Mouse (Mus musculus): ENCODE measurements around the gene Psph. TPM values are rescaled to one million over a fixed set of nuclear protein-coding genes. Genes with fewer than 3 reads are reported as not detected.
"Not testable (repeated sequence)": the region's sequence is repeated elsewhere in the genome, so short reads cannot be mapped to it uniquely, and the experiment has no call there.

Psph gene
- 7.5 and 7.9 TPM in 2 replicates for polyA plus RNA-seq (2012; ENCODE audit: insufficient read depth, insufficient read length, missing spikeins)

- peaks cover 9% of the 10 kb centered on the region for H3K4me1 ChIP-seq (ENCODE audit: control insufficient read depth, insufficient read depth, low read length)
- H3K27ac ChIP-seq (ENCODE audit: insufficient read depth, low read depth, low read length) = peak within 1 kb of the TSS; percentile 87
- H3K4me3 ChIP-seq (ENCODE audit: insufficient read depth, low read length) = peak within 1 kb of the TSS; percentile 88
- 0 out of 2 replicates have a peak, but pooled peaks have one; percentile 32 for TF ChIP-seq POLR2A (IDR thresholded peaks at IDR 0.05; ENCODE audit: borderline replicate concordance, low read depth, low read length)
- no peak for TF ChIP-seq CTCF (IDR thresholded peaks at IDR 0.05; ENCODE audit: low read depth, low read length)
These were observed at the start of gene Psph for GRCm38 (mm10) chr5:129786818-129787790. Gene Psph, minus strand, starts transcription at chr5:129787449.

DNA sequence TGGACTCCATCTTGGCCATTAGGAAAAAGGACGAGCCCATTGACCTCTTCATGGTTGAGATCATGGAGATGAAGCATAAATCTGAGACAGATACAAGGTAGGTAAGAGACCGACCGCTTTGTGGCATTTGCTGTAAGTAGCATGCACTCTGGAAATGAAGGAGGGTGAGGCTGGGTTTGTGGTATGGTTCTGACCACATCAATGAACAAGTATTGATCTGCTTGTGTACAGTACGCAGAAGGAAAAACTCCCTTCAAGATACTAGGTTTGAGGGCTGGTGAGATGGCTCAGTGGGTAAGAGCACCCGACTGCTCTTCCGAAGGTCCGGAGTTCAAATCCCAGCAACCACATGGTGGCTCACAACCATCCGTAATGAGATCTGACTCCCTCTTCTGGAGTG is 3.3 kb upstream of the Psph start:
- H3K4me3 ChIP-seq (ENCODE audit: insufficient read depth, low read length); H3K27ac ChIP-seq (ENCODE audit: insufficient read depth, low read depth, low read length); H3K4me1 ChIP-seq (ENCODE audit: control insufficient read depth, insufficient read depth, low read length): not testable (repeated sequence)

- peak overlapping the region; percentile 88 for H3K4me3 ChIP-seq (ENCODE audit: insufficient read depth, low read length)
- H3K27ac ChIP-seq (ENCODE audit: insufficient read depth, low read depth, low read length) = peak overlapping the region; percentile 69
- H3K4me1 ChIP-seq (ENCODE audit: control insufficient read depth, insufficient read depth, low read length) = peaks cover 9% of the 10 kb centered on the region
- TF ChIP-seq CTCF (IDR thresholded peaks at IDR 0.05; ENCODE audit: low read depth, low read length) (no peak), POLR2A (IDR thresholded peaks at IDR 0.05; ENCODE audit: borderline replicate concordance, low read depth, low read length) (no peak)
These were observed 757 bp upstream of the Psph start for GRCm38 (mm10) chr5:129787818-129788593.

GRCm38 (mm10) chr5:129786161-129786560 is 1.1 kb downstream of the Psph start:
- peak overlapping the region; percentile 66 for H3K4me3 ChIP-seq (ENCODE audit: insufficient read depth, low read length)
- TF ChIP-seq CTCF (IDR thresholded peaks at IDR 0.05; ENCODE audit: low read depth, low read length) (no peak), POLR2A (IDR thresholded peaks at IDR 0.05; ENCODE audit: borderline replicate concordance, low read depth, low read length) (no peak)

GRCm38 (mm10) chr5:129785235-129785870 is 1.9 kb downstream of the Psph start:
- TF ChIP-seq CTCF (IDR thresholded peaks at IDR 0.05; ENCODE audit: low read depth, low read length) (no peak), POLR2A (IDR thresholded peaks at IDR 0.05; ENCODE audit: borderline replicate concordance, low read depth, low read length) (no peak)
- no peak overlapping the region for H3K27ac ChIP-seq (ENCODE audit: insufficient read depth, low read depth, low read length)
- no peak overlapping the region for H3K4me3 ChIP-seq (ENCODE audit: insufficient read depth, low read length)
- peaks cover 9% of the 10 kb centered on the region for H3K4me1 ChIP-seq (ENCODE audit: control insufficient read depth, insufficient read depth, low read length)

More at GRCm38 (mm10) chr5:129786161-129786560, 1.1 kb downstream of the Psph start:
- H3K27ac ChIP-seq (ENCODE audit: insufficient read depth, low read depth, low read length) = peak overlapping the region; percentile 87
- peaks cover 9% of the 10 kb centered on the region for H3K4me1 ChIP-seq (ENCODE audit: control insufficient read depth, insufficient read depth, low read length)

DNA sequence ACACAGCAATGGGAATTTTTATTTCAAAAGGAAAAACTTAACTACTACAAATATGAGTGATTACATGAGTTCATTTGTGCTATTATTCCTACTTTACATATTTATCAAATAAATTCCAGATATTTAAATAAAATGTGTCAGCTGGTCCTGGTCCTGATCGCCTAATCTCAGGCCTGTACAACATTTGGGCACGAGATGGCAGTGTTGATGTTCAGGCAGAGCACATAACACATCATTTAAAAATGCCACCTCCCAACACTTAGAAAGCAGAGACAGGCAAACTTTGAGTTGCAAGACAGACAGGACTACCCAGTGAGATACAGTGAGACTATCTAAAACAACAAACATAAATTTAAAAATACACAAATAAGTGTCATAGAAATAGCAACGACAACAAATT is 5.0 kb downstream of the Psph start:
- H3K4me1 ChIP-seq (ENCODE audit: control insufficient read depth, insufficient read depth, low read length) = peaks cover 8% of the 10 kb centered on the region
- no peak overlapping the region for H3K4me3 ChIP-seq (ENCODE audit: insufficient read depth, low read length)
- H3K27ac ChIP-seq (ENCODE audit: insufficient read depth, low read depth, low read length) = no peak overlapping the region
- no peak for TF ChIP-seq CTCF (IDR thresholded peaks at IDR 0.05; ENCODE audit: low read depth, low read length)
- no peak for TF ChIP-seq POLR2A (IDR thresholded peaks at IDR 0.05; ENCODE audit: borderline replicate concordance, low read depth, low read length)

GRCm38 (mm10) chr5:129780131-129780530 is 7.1 kb downstream of the Psph start:
- H3K4me1 ChIP-seq (ENCODE audit: control insufficient read depth, insufficient read depth, low read length) = peaks cover 5% of the 10 kb centered on the region
- H3K4me3 ChIP-seq (ENCODE audit: insufficient read depth, low read length) = no peak overlapping the region
- TF ChIP-seq POLR2A (IDR thresholded peaks at IDR 0.05; ENCODE audit: borderline replicate concordance, low read depth, low read length) = no peak
- TF ChIP-seq CTCF (IDR thresholded peaks at IDR 0.05; ENCODE audit: low read depth, low read length) = no peak
- H3K27ac ChIP-seq (ENCODE audit: insufficient read depth, low read depth, low read length) = no peak overlapping the region

- H3K27ac ChIP-seq (ENCODE audit: insufficient read depth, low read depth, low read length) = no peak overlapping the region
- TF ChIP-seq POLR2A (IDR thresholded peaks at IDR 0.05; ENCODE audit: borderline replicate concordance, low read depth, low read length) (0 out of 2 replicates have a peak, but pooled peaks have one; percentile 25), CTCF (IDR thresholded peaks at IDR 0.05; ENCODE audit: low read depth, low read length) (no peak)
- peak overlapping the region; percentile 64 for H3K4me3 ChIP-seq (ENCODE audit: insufficient read depth, low read length)
- peaks cover 5% of the 10 kb centered on the region for H3K4me1 ChIP-seq (ENCODE audit: control insufficient read depth, insufficient read depth, low read length)
These were observed 8.1 kb downstream of the Psph start for GRCm38 (mm10) chr5:129778996-129779716.
